Comparison of ENCODE assay signal across 8 mouse cellular contexts in genomic region chr11:23124198-23124951, GRCm38 (mm10).
DNase-seq lines count a peak whose midpoint lies in the region; ATAC-seq and TF ChIP-seq lines count a peak whose summit lies in the region.

No protein-coding gene starts in this region.

- no peak for TF ChIP-seq CTCF in lung, postnatal 0 days (IDR thresholded peaks at IDR 0.05)

- ATAC-seq in embryonic facial prominence, embryonic 12.5 days (ENCODE audit: insufficient number of reproducible peaks, insufficient read depth, low FRiP score, low TSS enrichment), result peak; percentile 87
- ATAC-seq in heart, embryonic 13.5 days (ENCODE audit: extremely low read depth, insufficient number of reproducible peaks, low FRiP score, low TSS enrichment), result peak; percentile 76
- ATAC-seq in kidney, embryonic 15.5 days (replicated peaks; ENCODE audit: low FRiP score), result peak; percentile 99
- peak; percentile 90 for ATAC-seq in lung, postnatal 0 days

- WGBS in embryonic facial prominence, embryonic 12.5 days, result 3% methylated on average over 25 of the region's 25 CpGs
- 3% methylated on average over 25 of the region's 25 CpGs for WGBS in heart, embryonic 13.5 days
- 3% methylated on average over 25 of the region's 25 CpGs for WGBS in kidney, embryonic 15.5 days
- WGBS in lung, postnatal 0 days, result 3% methylated on average over 21 of the region's 25 CpGs

- 0 out of 2 replicates have a peak overlapping the region, but pooled peaks have one; percentile 45 for H3K9ac ChIP-seq in embryonic facial prominence, embryonic 12.5 days
- H3K9ac ChIP-seq in heart, embryonic 13.5 days, result peak overlapping the region; percentile 65
- 0 out of 2 replicates have a peak overlapping the region, but pooled peaks have one; percentile 21 for H3K9ac ChIP-seq in kidney, embryonic 15.5 days
- no peak overlapping the region for H3K9ac ChIP-seq in lung, postnatal 0 days (replicated peaks; ENCODE audit: low read depth)

- H3K4me2 ChIP-seq in embryonic facial prominence, embryonic 12.5 days (replicated peaks), result peak overlapping the region; percentile 51
- peak overlapping the region; percentile 80 for H3K4me2 ChIP-seq in heart, embryonic 13.5 days
- H3K4me2 ChIP-seq in kidney, embryonic 15.5 days, result peak overlapping the region; percentile 75
- H3K4me2 ChIP-seq in lung, postnatal 0 days (replicated peaks; ENCODE audit: low read depth, low read length), result peak overlapping the region; percentile 63

- peaks cover 3% of the 10 kb centered on the region; the same call in 1 of the 2 replicates for H3K4me1 ChIP-seq in embryonic facial prominence, embryonic 12.5 days
- H3K4me1 ChIP-seq in heart, embryonic 13.5 days, result peaks cover 7% of the 10 kb centered on the region
- peaks cover 9% of the 10 kb centered on the region for H3K4me1 ChIP-seq in kidney, embryonic 15.5 days
- H3K4me1 ChIP-seq in lung, postnatal 0 days (ENCODE audit: insufficient read depth, low read depth, low read length), result peaks cover 3% of the 10 kb centered on the region; the same call in 1 of the 2 replicates

- TF ChIP-seq EP300 in lung, postnatal 0 days (IDR thresholded peaks at IDR 0.05), result no peak

- H3K9me3 ChIP-seq in embryonic facial prominence, embryonic 12.5 days, result no peaks in the 10 kb centered on the region
- H3K9me3 ChIP-seq in heart, embryonic 13.5 days, result no peaks in the 10 kb centered on the region
- H3K9me3 ChIP-seq in kidney, embryonic 15.5 days (replicated peaks), result no peaks in the 10 kb centered on the region
- no peaks in the 10 kb centered on the region for H3K9me3 ChIP-seq in lung, postnatal 0 days (ENCODE audit: low read length)

- H3K36me3 ChIP-seq in embryonic facial prominence, embryonic 12.5 days, result no peaks in the 10 kb centered on the region
- H3K36me3 ChIP-seq in heart, embryonic 13.5 days, result no peaks in the 10 kb centered on the region
- H3K36me3 ChIP-seq in kidney, embryonic 15.5 days, result no peaks in the 10 kb centered on the region
- H3K36me3 ChIP-seq in lung, postnatal 0 days (ENCODE audit: insufficient read depth, low read length), result no peaks in the 10 kb centered on the region

- peak; percentile 92 for DNase-seq in ES-CJ7 (ENCODE audit: low read depth, low spot score)
- peak; percentile 20 for DNase-seq in adrenal gland, adult 8-10 months
- DNase-seq in lung, postnatal 0 days (ENCODE audit: low spot score), result peak; percentile 76
- DNase-seq in ovary, adult 18-20 months (ENCODE audit: low spot score), result peak; percentile 23
- DNase-seq in layer of hippocampus, postnatal 25 days (ENCODE audit: extremely low spot score in 1 of 2, low spot score in 1 of 2), result no peak

- peak overlapping the region; percentile 30 for H3K4me3 ChIP-seq in embryonic facial prominence, embryonic 12.5 days
- H3K4me3 ChIP-seq in heart, embryonic 13.5 days, result peak overlapping the region; percentile 48
- H3K4me3 ChIP-seq in kidney, embryonic 15.5 days (replicated peaks), result peak overlapping the region; percentile 39
- peak overlapping the region; percentile 26 for H3K4me3 ChIP-seq in lung, postnatal 0 days (ENCODE audit: low read depth, low read length)

- H3K27ac ChIP-seq in embryonic facial prominence, embryonic 12.5 days, result no peak overlapping the region
- no peak overlapping the region for H3K27ac ChIP-seq in heart, embryonic 13.5 days (replicated peaks)
- no peak overlapping the region for H3K27ac ChIP-seq in kidney, embryonic 15.5 days
- H3K27ac ChIP-seq in lung, postnatal 0 days (ENCODE audit: low read length), result no peak overlapping the region

- H3K27me3 ChIP-seq in embryonic facial prominence, embryonic 12.5 days, result no peaks in the 10 kb centered on the region
- H3K27me3 ChIP-seq in heart, embryonic 13.5 days (replicated peaks), result no peaks in the 10 kb centered on the region
- no peaks in the 10 kb centered on the region for H3K27me3 ChIP-seq in kidney, embryonic 15.5 days
- no peaks in the 10 kb centered on the region for H3K27me3 ChIP-seq in lung, postnatal 0 days (replicated peaks; ENCODE audit: insufficient read depth, low read length)

Comparison
In these comparisons a context has a peak if more than half of its experiments do, and no peak if none do; other contexts are left out.
1. DNase-seq: peak in ES-CJ7 (single experiment), adrenal gland, adult 8-10 months (single experiment), lung, postnatal 0 days (single experiment) and ovary, adult 18-20 months (single experiment); none in layer of hippocampus, postnatal 25 days (0 of 2).
2. Peak in every context shown above with its lines, with median percentiles within 50 percentile points of each other: ATAC-seq, H3K4me2 ChIP-seq and H3K4me3 ChIP-seq.